Mouse (Mus musculus) stomach, postnatal 0 days (tissue): ENCODE results near the gene Shbg.

Experiments
- CTCF ChIP-seq: IDR thresholded peaks from 2 replicates; pipeline ENCODE4 v1.5.1; 2016; ENCODE audit warnings: antibody characterized with exemption, low read depth, mild to moderate bottlenecking, moderate library complexity
- EP300 ChIP-seq: optimal IDR thresholded peaks from 2 replicates; pipeline ENCODE3; 2016; ENCODE audit warnings: antibody characterized with exemption

- TF ChIP-seq CTCF (no peak), EP300 (no peak)
Measured at GRCm38 (mm10) chr11:69663795-69664194, 46.1 kb upstream of the Shbg start.
